Mouse (Mus musculus) heart, embryonic 14.5 days (tissue): Measurements from ENCODE around the gene Eif4a1. TPM values are rescaled to one million over a fixed set of nuclear protein-coding genes. Genes with fewer than 3 reads are reported as not detected.

Experiments
- ATAC-seq: fragments of 200-750 bp; cut with Nextera tagmentation; 2 replicates; pipeline ENCODE4 v1.8.0; 2017; ENCODE audit warnings: low read depth, moderate TSS enrichment; ENCODE audit not compliant: insufficient number of reproducible peaks, insufficient read depth, low FRiP score
- H3K27ac ChIP-seq, 2 experiments: fragments of 200-500 bp in 1 of 2; fragments of 300-500 bp in 1 of 2; sonication (generic) in 1 of 2; replicated peaks in 1 of 2; 2 replicates each; pipeline ENCODE4 v1.5.1; 2012 to 2014; ENCODE audit warnings: low read depth in 2 of 2, low read length in 2 of 2, control low read depth in 1 of 2, mild to moderate bottlenecking in 1 of 2, mixed read lengths in 1 of 2; ENCODE audit not compliant: control insufficient read depth in 1 of 2, insufficient read depth in 1 of 2
- H3K27me3 ChIP-seq: fragments of 300-500 bp; sonication (generic); 2 replicates; pipeline ENCODE4 v1.6.1; 2014; ENCODE audit warnings: mild to moderate bottlenecking, low read length, control low read depth; ENCODE audit not compliant: control insufficient read depth, insufficient read depth
- H3K36me3 ChIP-seq: fragments of 300-500 bp; sonication (generic); 2 replicates; pipeline ENCODE4 v1.6.1; 2014; ENCODE audit warnings: mild to moderate bottlenecking, control low read depth, low read length, mixed read lengths; ENCODE audit not compliant: control insufficient read depth, insufficient read depth
- H3K4me1 ChIP-seq, 2 experiments: fragments of 200-500 bp in 1 of 2; fragments of 300-500 bp in 1 of 2; sonication (generic) in 1 of 2; 2 replicates each; pipeline ENCODE4 v1.6.1; 2012 to 2014; ENCODE audit warnings: low read length in 2 of 2, control low read depth in 1 of 2, mixed read lengths in 1 of 2; ENCODE audit not compliant: control insufficient read depth in 2 of 2, insufficient read depth in 2 of 2
- H3K4me2 ChIP-seq: fragments of 300-500 bp; sonication (generic); 2 replicates; pipeline ENCODE4 v1.6.1; 2014; ENCODE audit warnings: mild to moderate bottlenecking, low read length
- H3K4me3 ChIP-seq, 2 experiments: fragments of 200-500 bp in 1 of 2; fragments of 300-500 bp in 1 of 2; sonication (generic) in 1 of 2; 2 replicates each; pipeline ENCODE4 v1.5.1; 2012 to 2014; ENCODE audit warnings: low read length in 2 of 2, mild to moderate bottlenecking in 2 of 2, control low read depth in 1 of 2, low read depth in 1 of 2, moderate library complexity in 1 of 2; ENCODE audit not compliant: control insufficient read depth in 1 of 2, insufficient read depth in 1 of 2
- H3K9ac ChIP-seq: fragments of 300-500 bp; sonication (generic); 2 replicates; pipeline ENCODE4 v1.6.1; 2014; ENCODE audit warnings: mild to moderate bottlenecking, low read length
- H3K9me3 ChIP-seq: fragments of 300-500 bp; sonication (generic); 2 replicates; pipeline ENCODE4 v1.6.1; 2016; ENCODE audit warnings: low read length, control low read depth; ENCODE audit not compliant: control insufficient read depth
- WGBS: fragments of 180-500 bp; shearing (Covaris S2); extraction: QIAGEN DNeasy Blood & Tissue Kit; methylation state at CpG from one replicate; pipeline ENCODE4 v1.1.7; 2014; 5-methylcytosine and 5-hydroxymethylcytosine counted together
- polyA plus RNA-seq: library from polyadenylated mRNA; unstranded; fragments of >200 nt; fragmentation: Nextera tagmentation; extraction: Ambion mirVana; gene quantifications from 2 replicates; pipeline ENCODE4 v1.2.1, GENCODE M21; 2014

Eif4a1 gene
- 313 and 403 TPM in 2 replicates for polyA plus RNA-seq

- under 1% methylated on average over 36 of the region's 36 CpGs for WGBS
- peak; percentile 97 for ATAC-seq
Measured at GRCm38 (mm10) chr11:69672211-69672706, at the start of gene Eif4a1. Eif4a1 (minus strand) TSS chr11:69672423.

GRCm38 (mm10) chr11:69720852-69721251 is 48.6 kb upstream of the Eif4a1 start:
- H3K4me1 ChIP-seq = peaks cover 0 to 7% of the 10 kb centered on the region in 2 experiments; a peak in 2 of 4 replicates
- 77% methylated on average over 6 of the region's 6 CpGs for WGBS
- no peak overlapping the region for H3K9ac ChIP-seq
- no peaks in the 10 kb centered on the region for H3K36me3 ChIP-seq
- no peak overlapping the region for H3K27ac ChIP-seq
- H3K27me3 ChIP-seq = no peaks in the 10 kb centered on the region
- H3K4me3 ChIP-seq = no peak overlapping the region
- no peak for ATAC-seq
- H3K9me3 ChIP-seq = no peaks in the 10 kb centered on the region
- H3K4me2 ChIP-seq = no peak overlapping the region

More at GRCm38 (mm10) chr11:69672211-69672706, at the start of gene Eif4a1:
- no peaks in the 10 kb centered on the region for H3K9me3 ChIP-seq
- H3K36me3 ChIP-seq = peaks cover 79% of the 10 kb centered on the region
- H3K4me1 ChIP-seq = peaks cover 2 to 15% of the 10 kb centered on the region in 2 experiments; a peak in 3 of 4 replicates
- H3K4me3 ChIP-seq = peak within 1 kb of the TSS; percentile 83 to 100
- peak within 1 kb of the TSS; percentile 82 for H3K4me2 ChIP-seq
- peak within 1 kb of the TSS; percentile 100 for H3K9ac ChIP-seq
- H3K27me3 ChIP-seq = no peaks in the 10 kb centered on the region
- H3K27ac ChIP-seq = peak within 1 kb of the TSS; percentile 89 to 98

GRCm38 (mm10) chr11:69719423-69719822 is 47.2 kb upstream of the Eif4a1 start:
- peaks cover 2 to 12% of the 10 kb centered on the region in 2 experiments; a peak in 3 of 4 replicates for H3K4me1 ChIP-seq
- H3K27me3 ChIP-seq = no peaks in the 10 kb centered on the region
- H3K27ac ChIP-seq = no peak overlapping the region
- 69% methylated on average over 6 of the region's 6 CpGs for WGBS
- no peak overlapping the region for H3K4me3 ChIP-seq
- H3K9ac ChIP-seq = no peak overlapping the region
- no peaks in the 10 kb centered on the region for H3K36me3 ChIP-seq
- no peaks in the 10 kb centered on the region for H3K9me3 ChIP-seq
- no peak overlapping the region for H3K4me2 ChIP-seq
- no peak for ATAC-seq

GRCm38 (mm10) chr11:69718661-69719060 is 46.4 kb upstream of the Eif4a1 start:
- Histone ChIP-seq H3K27me3 (no peaks in the 10 kb centered on the region), H3K4me3 (no peak overlapping the region), H3K9ac (0 out of 2 replicates have a peak overlapping the region, but pooled peaks have one; percentile 41), H3K4me1 (peaks cover 2 to 12% of the 10 kb centered on the region in 2 experiments; a peak in 3 of 4 replicates), H3K36me3 (no peaks in the 10 kb centered on the region), H3K27ac (no peak overlapping the region), H3K4me2 (peak overlapping the region; percentile 42), H3K9me3 (no peaks in the 10 kb centered on the region)
- WGBS = 30% methylated on average over 15 of the region's 15 CpGs
- ATAC-seq = no peak

GRCm38 (mm10) chr11:69716953-69717352 is 44.7 kb upstream of the Eif4a1 start:
- no peak for ATAC-seq
- Histone ChIP-seq H3K9me3 (no peaks in the 10 kb centered on the region), H3K4me1 (peaks cover 2 to 12% of the 10 kb centered on the region in 2 experiments; a peak in 3 of 4 replicates), H3K4me2 (no peak overlapping the region), H3K36me3 (no peaks in the 10 kb centered on the region), H3K27me3 (no peaks in the 10 kb centered on the region), H3K4me3 (no peak overlapping the region), H3K27ac (no peak overlapping the region), H3K9ac (no peak overlapping the region)
- WGBS = 70% methylated on average over 4 of the region's 4 CpGs

- H3K27me3 ChIP-seq = no peaks in the 10 kb centered on the region
- WGBS = 17% methylated on average over 5 of the region's 5 CpGs
- H3K4me1 ChIP-seq = peaks cover 2 to 12% of the 10 kb centered on the region in 2 experiments; a peak in 3 of 4 replicates
- H3K27ac ChIP-seq = peak overlapping the region in 1 of 2 experiments; percentile 11; a peak in 1 of 4 replicates
- ATAC-seq = no peak
- no peaks in the 10 kb centered on the region for H3K36me3 ChIP-seq
- H3K4me2 ChIP-seq = peak overlapping the region; percentile 2; the same call in 1 of the 2 replicates
- H3K9me3 ChIP-seq = no peaks in the 10 kb centered on the region
- no peak overlapping the region for H3K4me3 ChIP-seq
- no peak overlapping the region for H3K9ac ChIP-seq
Measured at GRCm38 (mm10) chr11:69715929-69716328, 43.7 kb upstream of the Eif4a1 start.

- no peaks in the 10 kb centered on the region for H3K9me3 ChIP-seq
- no peak for ATAC-seq
- WGBS = 62% methylated on average over 9 of the region's 9 CpGs
- H3K4me2 ChIP-seq = no peak overlapping the region; the same call in 1 of the 2 replicates
- H3K27ac ChIP-seq = peak overlapping the region in 1 of 2 experiments; percentile 11; a peak in 1 of 4 replicates
- peaks cover 2 to 12% of the 10 kb centered on the region in 2 experiments; a peak in 3 of 4 replicates for H3K4me1 ChIP-seq
- H3K4me3 ChIP-seq = no peak overlapping the region
- no peaks in the 10 kb centered on the region for H3K27me3 ChIP-seq
- no peaks in the 10 kb centered on the region for H3K36me3 ChIP-seq
- no peak overlapping the region for H3K9ac ChIP-seq
Measured at GRCm38 (mm10) chr11:69715482-69715881, 43.3 kb upstream of the Eif4a1 start.
